Mouse (Mus musculus): ENCODE measurements around the gene Gimap7.

Gene Gimap7

DNA sequence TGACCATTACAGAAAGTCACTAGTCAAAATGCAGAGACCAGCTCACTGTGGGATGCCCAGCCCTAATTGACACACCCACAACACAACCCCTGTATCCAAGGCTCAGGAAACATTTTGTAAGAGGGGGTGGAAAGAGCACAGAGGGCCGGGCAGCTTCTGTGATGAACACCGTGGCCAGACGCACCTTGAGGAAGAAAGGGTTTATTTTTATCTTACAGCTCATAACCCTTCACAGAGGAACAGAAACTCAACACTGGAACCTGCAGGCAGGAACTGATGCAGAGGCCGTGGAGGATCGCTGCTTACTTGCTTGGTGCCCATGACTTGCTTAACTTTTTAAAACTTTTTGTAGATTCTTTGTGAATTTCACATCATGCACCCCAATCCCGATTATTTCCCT, 25.5 kb upstream of the Gimap7 start:
- in situ Hi-C loops (cut with MboI, MseI), result no loop called here

DNA sequence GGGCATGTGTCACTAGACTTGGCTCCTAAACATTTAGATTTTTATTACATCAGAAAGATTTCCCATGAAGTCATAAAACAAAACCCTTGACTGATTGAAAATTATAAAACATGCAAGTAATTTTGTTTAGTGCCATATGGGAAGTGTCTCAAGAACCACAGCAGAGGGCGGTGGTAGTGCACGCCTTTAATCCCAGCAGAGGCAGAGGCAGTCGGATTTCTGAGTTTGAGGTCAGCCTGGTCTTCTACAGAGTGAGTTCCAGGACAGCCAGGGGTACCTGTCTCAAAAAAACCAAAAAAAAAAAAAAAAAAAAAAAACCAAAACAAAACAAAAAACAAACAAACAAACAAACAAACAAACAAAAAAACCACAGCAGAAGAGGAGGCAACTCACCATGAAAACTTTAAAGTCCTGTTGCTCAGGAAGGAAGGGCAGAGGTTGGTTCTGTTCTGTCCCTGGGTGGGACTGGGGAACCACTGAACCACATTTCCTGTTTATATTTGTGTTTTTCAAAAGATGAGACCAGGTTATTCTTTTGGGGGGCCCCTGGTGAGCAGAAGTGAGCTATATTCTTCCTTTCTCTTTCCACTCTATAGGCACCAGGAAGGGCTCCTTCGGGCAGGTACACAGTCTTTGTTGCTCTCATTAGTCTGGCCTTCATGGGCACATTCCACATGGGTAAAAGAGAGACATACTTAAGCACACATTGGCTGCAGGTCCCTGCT, 21.4 kb upstream of the Gimap7 start:
- in situ Hi-C loops (cut with MboI, MseI), result no loop called here

DNA sequence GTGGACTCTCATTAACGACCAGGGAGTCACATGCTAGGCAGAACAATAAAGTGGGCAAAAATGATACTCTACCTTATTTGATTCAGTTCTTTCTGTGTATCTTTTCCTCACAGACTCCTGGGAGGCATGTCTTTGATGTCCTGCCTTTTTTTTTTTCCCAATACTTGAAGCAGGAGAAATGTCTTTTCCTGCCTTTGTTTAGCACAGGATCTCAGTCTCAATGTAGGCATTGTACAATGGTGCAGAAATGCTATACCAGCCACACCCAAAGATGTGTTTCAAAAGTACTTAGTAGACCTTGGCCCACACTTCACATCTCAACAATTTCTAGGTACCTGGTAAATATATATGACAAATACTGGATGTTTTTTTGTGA, 20.9 kb upstream of the Gimap7 start:
- in situ Hi-C loops (cut with MboI, MseI), result no loop called here

DNA sequence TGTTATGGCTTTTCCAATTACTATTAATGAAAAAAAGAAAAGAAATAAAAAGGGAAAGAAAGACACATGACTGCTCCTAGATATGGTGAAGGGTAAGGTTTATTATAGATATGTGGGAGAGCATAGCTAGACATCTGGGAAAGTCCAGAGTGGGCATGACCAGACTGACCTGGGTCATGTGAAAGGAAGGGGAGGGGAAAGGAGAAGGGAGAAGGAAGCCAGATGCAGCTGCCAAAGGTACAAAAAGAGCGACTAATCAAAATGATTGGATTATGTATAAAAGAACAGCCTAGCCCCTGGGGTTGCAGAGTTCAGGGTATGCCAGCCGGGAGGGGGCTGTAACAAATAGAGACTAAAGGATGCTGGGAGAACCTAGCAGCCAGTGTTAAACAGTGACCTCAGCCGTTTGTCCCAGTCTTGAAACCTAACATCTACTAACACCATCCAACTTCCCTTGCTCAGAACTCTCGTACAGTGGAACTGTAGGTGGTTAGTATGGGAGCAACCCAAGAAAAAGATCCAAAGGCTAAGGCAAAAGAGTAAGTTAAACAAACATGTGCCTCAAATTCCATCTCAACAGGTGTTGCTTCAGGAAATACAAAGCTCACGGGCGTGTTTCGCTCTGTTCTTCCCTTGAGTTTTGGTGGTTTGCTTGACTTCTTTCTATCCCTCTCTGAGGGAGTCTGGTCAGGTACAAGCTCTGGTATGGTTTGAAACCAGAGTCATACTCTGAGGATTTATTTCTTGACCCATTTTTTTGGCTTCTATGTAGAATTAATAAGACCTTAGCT, 20.2 kb upstream of the Gimap7 start:
- in situ Hi-C loops (cut with MboI, MseI), result no loop called here

DNA sequence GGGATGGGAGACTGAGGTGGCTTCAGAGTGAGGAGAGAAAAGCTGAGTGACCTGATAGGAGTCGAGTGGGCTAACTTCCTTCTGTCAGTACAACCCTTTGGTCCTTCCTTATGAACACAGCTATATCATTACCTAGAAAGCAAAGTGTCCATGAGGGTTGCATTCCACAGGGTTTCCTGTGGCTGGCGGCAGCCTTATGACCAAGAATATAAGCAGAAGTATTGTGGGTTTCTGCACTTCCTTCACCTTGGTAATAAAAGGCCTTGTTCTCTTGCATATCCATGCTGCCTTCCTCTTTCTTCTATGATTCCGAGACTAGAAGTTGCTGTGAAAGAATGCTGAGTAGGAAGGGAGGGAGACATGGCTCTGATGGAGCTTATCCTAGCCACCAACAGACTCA, 19.5 kb upstream of the Gimap7 start:
- in situ Hi-C loops (cut with MboI, MseI), result no loop called here

DNA sequence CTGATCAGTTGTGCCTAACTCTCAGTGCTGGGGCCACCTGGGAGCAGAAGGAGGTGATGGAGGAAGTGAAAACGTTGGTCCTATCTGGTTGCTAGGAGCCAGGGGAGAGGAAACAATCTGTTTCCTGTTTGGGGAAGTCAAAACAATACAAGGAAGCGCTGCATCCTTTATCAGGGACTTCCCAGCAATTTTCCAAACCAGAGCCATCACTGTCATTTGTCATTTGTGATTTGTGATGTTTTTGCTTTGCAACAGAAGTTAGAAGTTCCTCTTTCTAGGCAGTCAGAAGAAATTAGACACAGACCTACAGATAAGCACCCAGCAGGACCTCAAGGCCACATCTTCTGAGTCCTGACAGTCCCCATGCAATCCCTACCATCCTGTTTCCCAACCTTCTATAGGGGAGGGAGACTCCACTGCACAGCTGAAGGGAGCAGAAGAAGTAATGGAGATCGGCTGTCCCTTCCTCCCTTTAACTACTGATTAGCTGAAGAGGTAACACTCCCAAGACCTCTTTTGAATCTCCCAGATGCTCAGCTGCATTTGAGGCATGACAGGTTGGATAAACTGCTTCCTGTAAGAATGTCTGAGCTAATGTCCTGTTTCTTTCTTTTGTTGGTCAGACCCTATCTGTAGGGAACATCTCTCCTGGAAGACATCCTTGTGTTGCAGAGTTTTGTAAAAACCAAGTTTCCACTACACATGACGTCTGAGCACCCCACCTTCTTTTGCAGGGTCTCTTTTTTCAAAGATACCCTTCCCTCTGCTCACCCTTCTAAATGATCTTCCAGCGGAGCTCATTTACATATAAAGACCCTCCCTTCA, 18.0 kb upstream of the Gimap7 start:
- in situ Hi-C loops (cut with MboI, MseI), result loop anchor here (25.0 kb wide), 2 partner anchors 938 to 1038 kb away; no protein-coding TSS in a partner anchor

DNA sequence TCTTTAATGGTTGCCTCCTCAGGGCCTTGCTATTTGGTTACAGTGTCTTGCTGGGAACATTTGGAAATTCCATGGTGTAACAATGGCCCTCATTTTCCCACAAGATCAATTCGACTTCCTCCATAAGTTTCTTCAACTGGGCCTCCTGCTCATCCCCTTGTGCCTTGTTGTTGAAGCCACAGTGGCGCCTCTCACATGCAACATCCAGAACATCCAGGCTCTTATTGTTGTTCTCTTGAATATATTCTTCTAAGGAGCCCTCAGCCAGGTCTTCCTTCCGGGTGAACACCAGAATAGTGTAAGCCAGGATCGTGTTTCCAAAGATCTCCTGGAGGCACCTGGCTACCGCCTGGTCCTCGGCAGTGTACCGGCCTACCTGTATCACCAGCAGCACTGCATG, 16.3 kb upstream of the Gimap7 start:
- in situ Hi-C loops (cut with MboI, MseI), result loop anchor here (25.0 kb wide), 2 partner anchors 940 to 1040 kb away; no protein-coding TSS in a partner anchor

DNA sequence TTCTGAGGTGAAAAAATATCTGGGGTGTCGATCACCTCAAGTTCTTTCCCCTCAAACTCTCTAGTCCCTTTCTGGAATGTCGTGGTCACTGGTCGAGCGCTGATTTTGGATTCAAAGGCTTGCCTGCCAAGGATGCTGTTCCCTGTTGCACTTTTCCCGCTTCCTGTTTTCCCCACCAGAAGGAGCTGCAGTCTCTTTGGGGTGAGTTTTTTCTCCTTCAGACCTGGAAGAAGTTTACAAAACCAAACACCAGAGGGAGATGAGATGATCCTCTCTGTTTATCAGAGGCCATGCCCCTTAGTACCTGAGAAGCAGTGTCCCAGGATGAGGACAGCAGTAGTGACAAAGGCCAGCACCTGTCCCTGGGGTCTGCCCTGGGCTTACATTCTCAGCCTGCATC, 15.8 kb upstream of the Gimap7 start:
- in situ Hi-C loops (cut with MboI, MseI), result loop anchor here (25.0 kb wide), 2 partner anchors 940 to 1040 kb away; no protein-coding TSS in a partner anchor

DNA sequence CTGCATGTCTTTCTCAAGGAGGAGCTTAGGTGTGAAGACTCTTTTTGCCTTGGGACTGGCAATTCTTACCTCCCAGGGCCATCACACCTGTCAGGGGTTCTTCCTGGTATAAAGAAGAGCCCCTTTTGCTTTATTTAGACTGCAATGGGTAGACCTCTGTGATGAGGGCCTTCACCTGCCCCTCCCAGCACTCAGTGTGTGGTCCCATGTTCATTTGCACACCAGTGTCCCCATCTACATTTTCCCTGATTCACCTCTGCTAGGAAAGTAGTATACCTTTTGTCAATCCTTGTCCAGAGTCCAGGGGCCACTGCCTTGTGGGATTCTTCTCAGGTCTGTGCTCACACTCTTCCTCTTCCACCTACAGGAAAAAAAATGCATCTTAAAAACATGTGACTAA, 14.3 kb upstream of the Gimap7 start:
- in situ Hi-C loops (cut with MboI, MseI), result loop anchor here (25.0 kb wide), 2 partner anchors 942 to 1042 kb away; no protein-coding TSS in a partner anchor

DNA sequence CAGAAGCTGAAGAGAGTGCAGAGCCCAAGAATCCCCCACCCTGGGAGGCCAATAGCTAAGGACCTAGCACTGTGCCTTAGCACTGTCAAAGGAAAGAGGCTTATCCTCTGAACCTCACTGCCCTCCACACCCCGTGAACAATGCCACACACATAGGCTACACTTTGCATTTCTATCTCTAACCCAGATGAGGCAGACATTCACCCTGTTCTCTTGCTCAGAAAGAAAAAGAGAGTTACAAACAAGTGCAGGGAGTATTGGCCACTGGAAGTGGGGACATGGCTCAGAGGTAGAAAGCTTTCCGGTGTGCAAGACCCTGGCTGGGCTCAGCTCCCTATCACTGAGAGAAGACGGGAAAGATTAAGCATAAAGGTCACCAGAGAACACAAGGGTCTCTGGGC, 12.3 kb upstream of the Gimap7 start:
- in situ Hi-C loops (cut with MboI, MseI), result loop anchor here (25.0 kb wide), 2 partner anchors 944 to 1044 kb away; no protein-coding TSS in a partner anchor

DNA sequence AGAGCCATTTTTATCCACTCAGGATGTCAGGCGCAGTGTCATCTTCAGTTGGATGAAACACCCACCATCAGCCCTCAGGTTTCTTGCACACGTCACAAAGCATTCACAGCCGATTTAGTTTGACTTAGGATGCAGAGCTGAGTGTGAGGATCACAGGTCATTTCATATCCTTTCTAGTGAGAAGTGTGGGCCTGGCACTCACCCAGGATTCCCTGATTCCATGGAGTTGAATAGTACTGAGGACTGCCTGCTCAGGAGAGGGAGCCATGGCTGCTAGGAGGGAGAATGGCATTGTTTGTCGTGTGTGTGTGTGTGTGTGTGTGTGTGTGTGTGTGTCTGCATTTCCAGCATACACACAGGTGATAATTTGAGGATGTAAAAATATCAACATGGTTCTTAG, 1.9 kb downstream of the Gimap7 start:
- in situ Hi-C loops (cut with MboI, MseI), result loop anchor here (25.0 kb wide), 2 partner anchors 958 to 1058 kb away; no protein-coding TSS in a partner anchor

DNA sequence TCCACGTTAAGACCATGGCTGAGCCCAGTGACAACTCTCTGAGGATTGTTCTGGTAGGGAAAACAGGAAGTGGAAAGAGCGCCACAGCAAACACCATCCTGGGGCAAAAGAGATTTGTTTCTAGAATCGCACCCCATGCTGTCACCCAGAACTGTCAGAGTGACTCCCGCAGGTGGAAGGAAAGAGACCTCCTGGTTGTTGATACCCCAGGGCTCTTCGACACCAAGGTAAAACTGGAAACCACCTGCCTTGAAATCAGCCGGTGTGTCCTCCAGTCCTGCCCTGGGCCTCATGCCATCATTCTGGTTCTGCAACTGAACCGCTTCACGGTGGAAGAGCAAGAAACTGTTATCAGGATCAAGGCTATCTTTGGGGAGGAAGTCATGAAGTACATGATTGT, 5.0 kb downstream of the Gimap7 start:
- in situ Hi-C loops (cut with MboI, MseI), result loop anchor here (25.0 kb wide), 2 partner anchors 961 to 1061 kb away; no protein-coding TSS in a partner anchor

DNA sequence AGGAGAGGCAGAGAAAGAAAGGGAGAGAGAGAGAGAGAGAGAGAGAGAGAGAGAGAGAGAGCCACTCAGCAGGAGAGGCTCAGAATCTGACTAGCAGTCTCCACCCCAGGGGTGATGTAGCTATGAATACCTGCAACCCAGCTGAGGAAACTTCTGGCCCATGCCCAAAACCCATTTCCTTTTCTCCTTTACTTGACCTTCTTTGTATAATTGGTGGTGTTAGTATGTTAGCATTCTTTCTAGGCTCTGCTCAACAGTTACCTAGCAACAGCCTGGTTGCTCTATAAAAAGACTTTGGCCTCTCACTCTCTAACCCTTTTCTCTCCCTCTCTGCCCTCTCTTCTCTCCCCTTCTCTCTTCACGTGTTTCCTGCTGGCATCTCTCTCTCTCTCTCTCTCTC, 7.1 kb downstream of the Gimap7 start:
- in situ Hi-C loops (cut with MboI, MseI), result no loop called here

DNA sequence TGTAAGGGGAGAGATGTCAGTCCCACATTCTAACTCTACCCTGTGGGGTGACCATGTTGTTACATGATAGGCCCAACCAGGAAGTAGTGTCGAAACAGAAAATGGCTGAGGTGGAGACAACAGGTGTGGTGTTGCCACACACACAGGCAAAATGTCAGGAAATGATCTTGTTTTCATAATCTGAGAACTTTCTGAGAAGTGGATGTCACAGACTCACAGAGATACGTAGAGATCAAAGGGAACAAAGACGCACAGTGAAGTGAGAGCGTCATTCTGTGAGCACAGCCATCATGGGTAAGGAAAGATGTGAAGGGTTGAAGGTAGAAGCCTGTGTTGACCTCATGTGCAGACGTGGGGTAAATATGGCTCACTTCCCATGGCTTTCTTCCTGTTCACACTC, 9.3 kb downstream of the Gimap7 start:
- in situ Hi-C loops (cut with MboI, MseI), result no loop called here

DNA sequence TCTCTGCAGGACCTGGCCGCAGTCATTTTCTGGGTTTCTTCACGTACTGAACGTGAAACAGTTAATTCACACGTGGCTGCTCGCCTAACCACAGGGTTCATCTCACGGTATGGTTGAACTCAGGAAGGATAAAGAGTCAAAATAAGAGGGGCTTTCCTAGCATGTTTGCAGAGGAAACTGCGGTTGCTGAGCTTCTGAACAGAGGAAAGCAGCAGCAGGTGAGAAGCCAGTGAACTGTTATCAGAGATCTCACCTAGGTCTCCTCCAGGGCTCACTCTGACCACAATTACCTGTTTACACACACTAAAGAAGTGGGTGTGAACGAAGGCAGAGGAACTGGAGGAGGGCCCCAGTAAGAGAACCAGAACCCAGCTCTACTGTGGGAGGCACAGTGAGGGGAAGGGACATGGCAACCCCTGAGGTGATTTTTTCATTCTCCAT, 14.5 kb downstream of the Gimap7 start:
- in situ Hi-C loops (cut with MboI, MseI), result no loop called here

DNA sequence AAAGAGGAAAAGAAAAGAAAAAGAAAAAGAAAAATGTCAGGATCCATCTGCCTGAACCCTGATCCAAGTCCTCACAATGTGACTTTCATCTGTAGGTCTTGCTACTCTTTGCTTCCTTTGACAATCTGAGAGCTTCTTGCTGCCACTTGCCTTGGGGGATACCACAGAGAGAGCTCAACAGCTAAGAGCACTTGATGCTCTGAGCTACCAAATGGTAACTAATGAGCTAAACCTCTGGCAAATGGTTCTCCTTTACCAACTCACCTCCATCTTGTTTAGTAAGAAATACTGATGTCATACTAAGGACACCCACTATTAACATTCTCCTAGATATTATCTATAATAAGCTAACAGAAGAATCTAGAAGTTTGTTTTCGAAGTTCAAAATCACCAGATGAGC, 15.2 kb downstream of the Gimap7 start:
- in situ Hi-C loops (cut with MboI, MseI), result no loop called here

DNA sequence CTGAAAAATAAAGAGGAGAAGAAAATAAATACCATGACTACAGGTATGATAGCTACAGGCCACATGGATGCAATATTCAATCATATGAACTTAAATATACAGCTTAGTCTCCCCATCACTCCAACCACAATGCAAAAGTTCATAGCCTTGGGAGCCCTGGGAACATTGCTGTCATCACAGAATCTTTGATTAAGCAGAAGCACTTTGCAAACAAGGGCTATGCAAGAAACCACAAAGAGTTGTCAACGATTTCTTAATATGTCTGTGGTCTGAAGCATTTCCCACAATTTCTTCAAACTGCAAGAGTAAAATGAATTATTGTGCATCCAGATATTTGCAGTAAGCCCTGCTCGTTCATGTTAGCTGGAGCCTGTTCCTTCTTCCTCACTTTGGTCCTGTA, 18.6 kb downstream of the Gimap7 start:
- in situ Hi-C loops (cut with MboI, MseI), result no loop called here

DNA sequence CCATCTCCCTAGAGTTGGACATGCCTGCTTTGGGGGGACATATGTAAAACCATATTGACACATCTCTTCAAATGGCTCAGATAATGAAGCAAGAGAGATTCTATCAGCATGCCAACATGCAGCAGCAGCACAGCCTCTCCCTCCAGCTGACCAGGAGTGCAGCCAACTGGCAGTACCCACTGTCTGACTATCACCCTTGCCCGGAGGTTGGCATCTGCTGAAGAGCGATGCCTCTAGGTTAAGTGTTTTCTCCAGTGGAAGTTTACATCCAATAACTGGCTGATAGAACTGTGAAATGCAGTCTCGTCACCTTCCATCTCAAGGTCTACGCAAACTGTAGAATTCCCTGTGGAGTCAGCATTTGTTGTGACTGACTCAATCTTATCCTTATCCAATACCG, 19.3 kb downstream of the Gimap7 start:
- in situ Hi-C loops (cut with MboI, MseI), result no loop called here

DNA sequence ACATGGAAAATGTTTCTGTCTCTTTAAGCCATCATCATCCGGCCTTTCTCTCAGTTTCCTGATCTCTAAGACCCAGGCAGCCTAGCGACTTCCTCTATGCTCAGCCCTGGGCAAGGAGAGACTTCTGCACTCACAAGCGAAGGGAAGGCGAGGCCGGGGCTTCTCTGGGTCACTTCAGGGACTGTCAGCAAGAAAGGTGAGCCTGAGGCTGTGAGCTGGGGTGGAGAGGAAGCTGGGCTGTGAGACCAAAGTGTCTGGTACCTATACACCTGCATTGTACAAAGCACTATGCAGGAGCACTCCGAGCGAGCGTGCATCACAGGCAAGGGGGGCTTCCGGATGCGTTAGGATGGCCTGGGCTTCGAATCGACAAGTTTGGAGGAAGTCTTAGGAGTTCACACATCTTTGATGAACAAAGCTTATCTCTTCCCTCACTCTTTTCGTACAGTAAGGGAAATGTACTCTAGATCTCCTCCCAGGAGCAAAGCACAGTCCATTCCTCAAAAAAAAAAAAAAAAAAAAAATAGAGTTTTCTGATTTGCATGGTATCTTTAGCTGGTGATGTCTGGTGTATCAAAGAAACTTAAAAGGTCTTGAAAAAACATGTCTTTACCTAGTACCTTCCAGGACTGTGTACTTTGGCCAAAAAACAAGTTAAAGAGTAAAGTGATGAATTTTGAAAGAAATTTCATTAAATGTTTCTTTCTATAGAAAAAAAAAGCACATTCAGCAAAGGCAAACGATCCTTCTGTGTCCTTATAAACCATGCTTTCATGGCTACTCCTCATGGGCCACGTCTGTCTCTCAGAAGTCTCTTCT, 20.7 kb downstream of the Gimap7 start, which contains the start of gene Gimap1:
Gimap1 (plus strand) TSS at position 94 of the 819 bp plus-strand sequence.
- in situ Hi-C loops (cut with MboI, MseI), result no loop called here

DNA sequence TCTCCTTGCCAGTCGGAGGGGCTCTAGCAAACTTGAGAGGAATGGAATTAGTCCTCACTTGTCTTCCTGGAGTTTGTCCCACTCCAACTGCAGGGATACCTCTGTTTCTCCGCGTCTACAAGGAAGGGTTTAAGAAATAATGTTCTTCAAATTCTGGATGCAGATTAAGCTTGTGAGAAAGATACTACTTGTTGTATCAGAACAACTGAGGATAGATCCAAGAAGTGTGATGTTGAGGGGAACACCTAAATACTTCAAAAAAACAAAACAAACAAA, 21.3 kb downstream of the Gimap7 start:
- in situ Hi-C loops (cut with MboI, MseI), result loop anchor here (5.0 kb wide), 1 partner anchor 92 kb away; the partner anchor contains the start of gene Gimap8
